Mouse (Mus musculus) kidney, postnatal 4 days (tissue): Measurements from ENCODE around the gene Gria2.

ENCODE experiments used
- DNase-seq, 2 experiments: peaks; one replicate each; pipeline ENCODE4 v3.0.0; 2021; ENCODE audit warnings: mixed read lengths in 2 of 2

Gria2 gene

DNA sequence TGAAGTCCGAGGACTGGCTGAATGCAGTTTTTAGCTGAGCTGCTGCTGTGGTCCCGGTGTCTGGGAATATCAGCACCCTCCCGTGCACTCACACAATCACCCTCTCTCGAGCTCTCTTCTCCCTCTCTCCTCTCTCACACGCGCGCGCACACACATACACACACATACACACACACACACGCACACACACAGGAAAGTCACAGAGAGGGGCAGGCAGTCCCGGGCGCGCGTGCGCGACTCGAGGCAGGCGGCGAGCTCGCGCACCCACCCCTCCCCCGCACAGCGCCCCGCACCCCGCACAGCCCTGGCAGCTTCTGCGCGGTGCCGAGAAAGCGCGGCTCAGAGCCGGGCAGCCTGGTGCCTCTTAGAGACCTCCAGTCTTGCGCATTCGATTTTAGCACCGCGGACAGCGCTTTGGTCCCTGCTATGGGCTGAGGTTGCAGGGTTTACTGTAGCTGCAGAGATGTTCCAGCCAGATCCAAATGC lies at the start of gene Gria2:
TSS of gene Gria2 (minus strand) at position 240 of the 486 bp plus-strand sequence.
- DNase-seq: peak; percentile 93 to 94

DNA sequence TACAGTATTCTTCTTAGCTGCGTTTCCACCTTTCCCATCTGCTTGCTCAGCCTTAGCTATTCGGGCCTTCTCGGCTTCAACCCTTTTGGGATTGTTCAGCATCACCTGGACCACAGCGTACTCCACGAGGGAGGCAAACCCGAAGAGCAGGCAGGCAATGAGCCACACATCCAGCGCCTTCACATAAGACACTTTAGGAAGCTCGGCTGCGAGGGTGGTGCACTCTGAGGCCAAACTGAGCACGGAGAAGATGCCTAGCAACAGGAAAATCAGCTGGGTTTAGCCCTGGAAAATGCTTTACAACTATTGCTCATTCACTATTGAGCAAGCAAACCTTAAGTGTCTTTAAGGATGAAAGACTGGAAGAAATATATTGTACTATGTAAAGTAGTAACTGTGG lies 48.3 kb upstream of the Gria2 start:
- DNase-seq: no peak

DNA sequence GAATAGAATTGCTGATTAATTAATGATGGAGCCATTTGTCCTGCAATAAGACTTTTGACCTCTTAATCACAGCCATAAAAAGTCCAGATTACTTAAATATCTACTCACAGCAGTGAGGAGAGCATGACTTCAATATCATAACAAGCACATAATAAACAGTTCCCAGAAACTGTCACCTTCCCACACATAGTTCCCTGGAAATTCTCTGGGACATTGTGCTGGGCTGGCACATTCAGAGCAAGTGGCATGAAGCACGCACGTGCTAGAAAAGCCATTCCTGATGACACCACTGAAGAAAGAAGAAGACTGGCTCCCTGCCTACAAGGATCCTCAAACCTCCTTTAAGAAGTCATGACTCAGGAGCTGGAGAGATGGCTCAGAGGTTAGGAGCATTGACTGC lies 43.0 kb upstream of the Gria2 start:
- no peak for DNase-seq

DNA sequence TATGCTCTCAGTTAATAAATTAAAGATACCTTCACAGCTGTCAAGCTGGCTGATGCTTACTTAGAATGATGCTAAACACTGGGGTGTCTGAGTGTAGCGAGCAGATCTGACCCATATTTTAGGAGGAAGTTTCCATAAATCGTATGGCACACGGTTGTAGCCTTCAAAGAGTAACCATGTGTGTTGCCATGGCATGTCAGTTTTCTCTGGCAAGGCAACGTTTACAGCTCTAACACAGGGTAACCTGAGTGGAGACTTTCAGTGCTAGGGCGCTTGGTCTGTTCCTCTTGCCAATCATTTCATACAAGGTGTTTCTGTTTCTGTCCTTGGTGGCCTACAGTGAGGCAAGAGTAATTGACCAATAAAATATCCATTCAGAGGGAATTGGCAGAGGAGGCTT lies 37.2 kb upstream of the Gria2 start:
- no peak for DNase-seq

DNA sequence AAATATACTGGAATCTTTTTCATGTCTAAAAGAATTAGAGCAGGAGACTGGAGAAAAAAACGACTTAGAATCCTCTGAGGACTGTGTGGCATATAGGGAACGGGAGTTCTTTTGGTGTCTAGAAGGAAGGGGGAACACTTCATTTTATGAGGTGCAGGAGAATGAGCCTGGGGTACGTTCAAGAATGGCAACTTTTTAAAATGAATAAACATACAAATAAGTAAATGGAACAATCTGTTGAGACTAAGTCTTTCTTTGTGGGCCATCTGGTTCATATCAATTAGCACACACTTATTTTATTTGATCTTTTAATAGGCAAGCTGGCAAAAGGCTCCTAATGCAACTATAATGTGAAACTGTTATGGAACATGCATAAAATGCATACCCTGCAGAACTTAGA lies 34.9 kb upstream of the Gria2 start:
- no peak for DNase-seq

DNA sequence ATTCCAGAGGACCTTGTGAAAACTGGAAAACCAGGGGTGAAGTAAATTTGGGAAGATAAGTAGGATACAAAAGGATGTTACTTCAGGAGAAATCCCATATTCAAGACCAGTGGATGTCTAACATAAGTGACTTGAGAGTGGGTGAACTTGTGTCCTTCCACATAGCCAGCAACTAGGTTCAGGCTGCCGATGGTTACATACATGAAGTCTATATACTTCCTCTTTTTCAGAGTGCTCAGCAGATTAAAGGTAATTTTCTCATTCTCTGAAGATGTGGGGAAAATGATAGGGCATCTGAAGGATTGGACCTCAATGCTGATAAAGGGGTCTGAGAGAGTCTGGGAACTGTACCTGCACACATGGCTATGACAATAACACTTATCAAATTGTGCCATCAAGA lies 21.3 kb upstream of the Gria2 start:
- DNase-seq: no peak

DNA sequence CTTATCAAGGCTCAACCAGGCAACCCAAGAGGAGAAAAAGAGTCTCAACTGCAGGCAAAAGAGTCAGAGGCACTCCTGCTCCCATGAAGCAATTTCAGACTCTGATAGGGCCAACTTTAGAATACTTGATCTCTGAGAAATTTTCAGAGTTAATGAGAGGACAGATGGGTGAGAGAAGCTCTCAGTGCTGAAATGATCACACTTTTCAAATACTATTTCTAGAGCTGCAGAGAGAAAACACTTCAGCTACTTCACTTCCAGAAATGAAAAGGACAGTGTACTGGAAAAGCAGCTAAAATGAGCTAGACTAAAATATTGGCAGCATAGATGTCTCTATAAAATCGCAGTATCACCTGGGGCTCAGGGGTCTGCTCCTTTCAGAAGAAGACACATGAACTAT lies 16.0 kb upstream of the Gria2 start:
- DNase-seq: no peak

DNA sequence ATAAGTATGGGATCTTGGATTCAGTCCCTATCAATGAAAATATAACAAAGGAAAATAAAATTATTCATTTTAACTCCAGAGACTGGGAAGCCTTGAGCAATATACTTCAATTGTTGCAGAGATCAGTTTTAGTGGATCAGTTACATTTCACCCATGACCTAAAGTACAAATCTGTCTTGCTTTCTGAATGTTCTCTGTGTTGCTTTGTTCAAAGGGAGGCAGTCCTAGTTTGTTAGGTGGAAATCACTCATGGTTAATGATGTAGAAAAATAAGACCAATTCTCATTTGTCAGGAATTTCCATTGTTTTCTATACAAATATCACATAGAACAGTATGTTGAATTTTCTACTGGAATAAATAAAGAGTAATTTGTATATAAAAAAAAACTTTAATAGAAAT lies 11.1 kb upstream of the Gria2 start:
- DNase-seq: no peak

DNA sequence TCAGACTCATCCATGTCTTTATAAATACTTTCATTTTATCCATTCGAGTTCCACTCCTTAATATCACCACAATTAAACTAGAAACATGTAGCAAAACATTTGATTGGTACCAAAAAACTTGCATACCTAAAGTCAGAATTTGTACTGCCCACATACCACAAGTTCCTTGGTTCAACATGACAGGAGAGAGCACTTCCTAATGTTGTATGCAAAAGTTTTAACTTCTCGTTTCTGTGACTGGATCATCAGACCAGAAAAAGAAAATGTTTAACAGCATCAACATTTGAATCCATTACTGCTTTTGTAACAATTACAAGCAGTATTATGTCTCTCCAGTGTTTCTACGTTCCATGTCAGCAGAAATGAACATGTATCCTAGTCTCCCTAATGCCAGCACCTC lies 9.6 kb upstream of the Gria2 start:
- no peak for DNase-seq

DNA sequence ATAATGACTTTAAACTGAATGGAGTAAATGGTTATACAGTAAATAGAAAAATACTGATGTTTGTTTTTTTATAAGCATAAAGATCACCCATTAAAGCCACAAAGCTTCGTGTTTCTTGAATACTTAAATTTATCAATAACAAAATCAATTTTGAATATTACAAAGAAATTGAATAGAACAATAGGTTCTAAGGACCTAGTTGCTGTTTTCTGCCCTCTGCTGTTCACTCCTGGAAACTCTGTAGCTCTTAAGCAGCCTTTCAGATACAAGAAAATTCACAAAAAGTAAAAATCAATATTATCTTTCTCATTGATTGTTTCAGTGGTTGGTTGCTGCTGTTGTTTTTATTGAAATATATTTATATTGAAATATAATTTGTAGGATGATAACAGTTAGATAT lies 2.7 kb upstream of the Gria2 start:
- DNase-seq: peak; percentile 6 to 14

DNA sequence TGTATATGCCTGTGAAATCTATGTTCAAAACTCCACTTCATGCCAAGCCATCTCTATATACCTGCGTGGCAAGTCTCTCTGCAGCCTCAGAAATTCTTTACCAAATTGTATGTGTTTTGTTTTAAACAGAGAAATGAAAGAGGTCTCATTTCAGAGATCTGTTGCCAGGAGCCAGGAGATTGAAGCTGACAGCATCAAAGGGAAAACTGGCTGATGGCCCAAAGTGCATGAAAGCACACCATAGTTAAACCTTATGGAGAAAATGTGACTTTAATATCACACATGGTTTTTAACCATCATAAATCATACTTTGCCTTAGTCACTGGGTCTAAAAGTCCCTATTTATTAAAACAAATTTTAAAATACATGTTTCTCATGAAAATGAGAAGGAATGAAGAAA lies 1.2 kb upstream of the Gria2 start:
- DNase-seq: no peak

DNA sequence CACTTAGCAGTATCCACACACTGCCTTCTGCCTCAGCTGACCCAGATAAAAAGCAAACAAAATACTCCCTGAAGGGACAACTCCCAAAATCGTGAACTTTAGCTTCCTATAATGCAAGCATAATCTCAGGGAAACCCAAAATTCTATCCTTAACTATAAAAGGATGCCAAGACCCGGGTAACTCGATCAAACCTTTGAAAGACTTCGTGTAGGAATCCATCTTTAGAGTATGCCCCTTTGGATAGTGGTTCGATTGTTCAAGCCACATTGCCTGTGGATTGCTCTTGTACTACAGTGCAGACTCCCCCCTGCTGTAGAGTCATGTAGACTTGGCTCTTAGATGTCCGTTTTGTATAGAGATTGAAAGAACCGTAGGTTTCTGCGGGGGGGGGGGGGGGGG lies 576 bp upstream of the Gria2 start:
- DNase-seq: no peak

DNA sequence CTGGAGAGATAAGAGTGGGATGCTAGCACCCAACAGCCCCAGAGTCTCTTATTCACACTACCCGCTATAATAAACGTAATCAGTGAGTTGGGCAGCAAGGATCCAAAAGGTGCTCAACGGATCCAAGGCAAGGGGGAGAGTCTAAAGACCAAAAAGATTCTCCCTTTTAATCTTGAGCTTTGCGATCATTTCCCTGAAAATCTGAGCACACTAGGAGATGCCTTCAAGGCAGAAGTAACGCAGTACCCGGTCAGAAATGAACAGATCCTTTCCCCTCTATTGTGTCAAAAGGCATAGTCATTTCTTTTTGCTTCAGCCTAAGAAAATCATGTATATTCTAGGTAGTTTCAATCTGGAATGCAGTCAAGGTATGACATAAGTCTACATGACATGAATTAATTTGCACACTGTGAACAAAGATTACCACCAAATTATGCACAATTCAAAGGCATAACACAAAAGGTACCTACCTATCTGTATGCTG lies 766 bp downstream of the Gria2 start:
- no peak for DNase-seq

DNA sequence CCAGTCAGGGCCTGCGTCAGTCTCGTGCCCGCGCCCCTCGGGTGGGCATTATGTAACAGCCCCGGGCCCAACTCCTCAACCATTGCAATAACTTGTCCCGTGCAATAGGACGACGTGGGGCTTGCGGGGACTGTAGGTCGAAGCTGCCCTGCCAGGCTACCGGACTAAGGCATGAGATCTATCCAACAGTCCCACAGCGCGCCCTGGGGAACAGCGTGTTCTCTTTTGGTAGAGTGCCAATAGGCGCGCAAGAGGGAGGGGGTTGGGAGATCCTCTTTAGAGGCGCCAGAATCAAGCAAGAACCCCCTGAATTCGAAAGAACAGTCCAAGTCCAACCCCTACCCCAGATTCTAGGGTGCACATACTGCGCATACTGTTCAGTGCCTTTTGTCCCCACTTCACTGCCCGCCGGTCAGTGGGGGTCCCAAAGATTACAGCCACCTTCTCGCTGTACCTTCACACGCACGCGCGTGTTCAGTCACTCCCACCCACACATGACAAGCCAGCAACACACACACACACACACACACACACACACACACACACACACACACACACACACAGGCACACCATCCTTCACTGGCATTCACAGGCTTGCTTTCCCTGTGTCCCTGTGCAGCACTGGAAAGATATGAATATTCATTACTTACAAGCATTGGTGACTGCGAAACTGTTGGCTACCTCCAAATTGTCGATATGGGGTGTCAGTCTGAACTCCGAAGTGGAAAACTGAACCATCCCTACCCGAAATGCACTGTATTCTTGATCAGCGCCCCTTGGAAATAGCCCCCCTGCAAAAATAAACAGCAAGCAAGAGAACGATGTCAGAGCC lies 1.4 kb downstream of the Gria2 start:
- DNase-seq: peak; percentile 16 to 28

DNA sequence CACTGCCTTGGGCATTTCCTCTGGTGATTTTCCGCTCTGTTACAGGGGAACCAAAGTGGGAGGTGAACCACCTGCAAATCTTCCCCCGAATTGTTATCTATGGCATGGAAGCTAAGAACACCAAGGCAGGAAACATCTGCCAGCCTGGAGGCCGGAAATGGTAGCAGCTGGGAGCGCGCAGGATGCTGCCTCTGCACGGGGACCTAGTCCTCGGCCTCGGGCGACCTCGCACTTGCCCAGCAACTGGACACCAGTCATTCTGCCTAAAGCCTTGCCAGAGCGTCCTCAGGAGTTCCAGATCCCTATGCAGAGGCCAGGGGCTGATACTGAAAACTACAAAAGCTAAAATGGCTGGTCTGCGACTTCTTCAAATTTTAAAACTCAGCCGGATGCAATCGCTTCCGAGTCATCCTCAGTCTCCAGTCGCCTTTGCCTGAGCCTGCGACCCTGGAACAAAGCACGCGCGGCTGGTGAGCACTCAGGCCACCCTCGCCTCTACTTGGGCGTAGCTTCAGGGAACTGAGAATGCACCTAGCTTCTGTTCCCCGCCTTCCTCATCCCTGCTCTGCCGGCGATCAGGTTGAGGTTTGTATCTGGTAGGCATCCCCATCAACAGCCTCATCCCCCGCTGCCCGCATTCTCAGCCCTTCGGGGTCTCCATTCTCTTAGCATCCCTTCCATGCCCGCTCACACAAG lies 2.2 kb downstream of the Gria2 start:
- DNase-seq: peak; percentile 33 to 57

DNA sequence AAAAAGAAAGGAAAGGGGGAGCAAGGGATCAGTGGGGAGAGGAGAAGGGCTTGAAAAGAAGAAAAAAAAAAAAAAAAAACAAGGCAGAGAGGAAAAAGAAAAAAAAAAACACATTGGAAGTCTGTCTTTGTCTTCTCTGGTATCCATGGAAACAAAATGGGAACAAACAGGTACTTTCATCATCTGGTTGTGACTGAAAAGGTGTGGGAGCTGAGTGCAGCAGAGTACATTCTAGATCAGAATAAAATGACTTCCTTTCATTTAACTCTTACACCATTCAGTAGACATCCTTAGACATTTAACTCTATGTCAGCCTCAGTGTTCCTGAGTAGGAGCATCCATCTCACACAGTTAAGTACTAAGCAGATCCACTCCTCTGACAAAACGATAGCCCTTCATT lies 4.7 kb downstream of the Gria2 start:
- no peak for DNase-seq

DNA sequence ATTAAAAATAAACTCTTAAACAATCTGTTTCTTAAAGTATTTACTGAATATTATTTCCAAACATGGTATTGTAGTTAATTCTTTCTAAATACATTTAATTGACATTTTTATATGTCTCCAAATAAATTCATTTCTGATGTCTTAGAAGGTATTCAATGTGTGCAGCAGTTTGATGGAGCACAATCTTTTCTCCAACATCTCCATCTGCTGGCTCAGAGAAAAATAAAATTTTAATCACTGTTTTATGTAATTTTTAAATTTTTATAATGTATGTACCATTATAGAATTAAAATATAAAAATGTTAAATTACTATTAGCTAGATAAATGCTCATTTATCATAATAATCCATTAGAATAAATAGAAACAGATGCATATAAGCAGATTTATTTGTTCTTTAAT lies 5.9 kb downstream of the Gria2 start:
- no peak for DNase-seq

DNA sequence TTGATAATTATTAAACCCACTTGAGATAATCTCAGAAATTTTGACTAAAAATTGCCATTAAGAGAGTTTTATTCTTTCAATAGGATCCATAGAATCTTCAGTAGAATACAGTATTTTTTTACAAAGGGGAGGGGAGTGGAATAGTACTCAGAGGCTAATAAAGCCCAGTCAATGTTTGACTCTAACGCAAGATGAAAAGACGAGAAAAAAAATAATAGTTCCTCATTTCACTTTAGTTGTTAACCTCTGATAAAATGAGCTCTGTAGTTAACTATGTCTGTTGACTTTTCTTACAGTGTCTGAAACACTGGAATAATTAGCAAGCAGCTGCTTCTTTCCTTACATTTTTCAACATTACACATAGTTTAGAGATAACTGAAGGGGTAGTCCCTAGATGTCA lies 7.4 kb downstream of the Gria2 start:
- DNase-seq: no peak

DNA sequence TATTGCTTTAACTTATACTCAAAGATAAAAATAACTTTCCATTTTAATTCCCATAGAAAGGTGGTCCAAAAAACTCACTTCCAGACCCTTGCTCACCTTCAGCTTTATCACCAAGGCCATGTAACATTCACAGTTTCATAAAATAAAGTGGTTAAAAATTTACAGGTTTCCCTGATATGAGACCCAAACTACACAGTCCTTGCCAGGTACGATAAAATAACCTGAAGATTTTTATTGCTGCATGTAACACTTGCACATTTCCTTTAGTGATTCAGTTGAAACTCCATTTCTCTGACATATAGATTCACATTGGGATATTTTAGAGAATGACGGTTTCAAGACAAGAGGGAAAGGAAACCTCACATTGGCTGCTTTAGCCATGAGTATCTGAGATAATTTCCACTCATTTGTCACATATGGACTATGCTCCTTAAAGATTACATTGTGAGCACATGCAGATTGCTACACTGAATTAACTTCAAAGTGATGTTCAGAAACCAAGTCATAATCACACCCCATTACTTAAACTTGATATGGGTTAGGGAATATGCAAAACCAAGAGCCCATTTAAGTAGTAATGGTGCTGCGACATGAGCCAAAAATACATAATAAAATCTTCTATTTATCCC lies 15.4 kb downstream of the Gria2 start:
- DNase-seq: no peak

DNA sequence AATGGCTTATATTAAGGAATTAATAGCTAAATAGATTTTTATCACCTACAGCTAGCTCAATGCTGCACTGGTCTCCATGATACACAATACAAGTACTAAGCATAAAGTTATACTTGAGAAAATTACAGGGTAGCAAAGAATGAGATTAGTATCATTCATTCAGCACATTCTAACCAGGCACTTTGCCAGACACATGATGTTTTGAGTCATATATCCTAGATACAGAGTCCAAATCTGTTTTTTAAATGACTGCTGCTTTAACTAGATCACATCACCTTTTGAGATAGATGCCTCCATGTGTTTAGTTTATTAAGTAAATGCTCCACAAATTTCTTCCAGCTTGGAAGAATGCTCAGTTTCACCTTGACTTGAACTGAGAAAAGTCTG lies 21.5 kb downstream of the Gria2 start:
- DNase-seq: no peak

DNA sequence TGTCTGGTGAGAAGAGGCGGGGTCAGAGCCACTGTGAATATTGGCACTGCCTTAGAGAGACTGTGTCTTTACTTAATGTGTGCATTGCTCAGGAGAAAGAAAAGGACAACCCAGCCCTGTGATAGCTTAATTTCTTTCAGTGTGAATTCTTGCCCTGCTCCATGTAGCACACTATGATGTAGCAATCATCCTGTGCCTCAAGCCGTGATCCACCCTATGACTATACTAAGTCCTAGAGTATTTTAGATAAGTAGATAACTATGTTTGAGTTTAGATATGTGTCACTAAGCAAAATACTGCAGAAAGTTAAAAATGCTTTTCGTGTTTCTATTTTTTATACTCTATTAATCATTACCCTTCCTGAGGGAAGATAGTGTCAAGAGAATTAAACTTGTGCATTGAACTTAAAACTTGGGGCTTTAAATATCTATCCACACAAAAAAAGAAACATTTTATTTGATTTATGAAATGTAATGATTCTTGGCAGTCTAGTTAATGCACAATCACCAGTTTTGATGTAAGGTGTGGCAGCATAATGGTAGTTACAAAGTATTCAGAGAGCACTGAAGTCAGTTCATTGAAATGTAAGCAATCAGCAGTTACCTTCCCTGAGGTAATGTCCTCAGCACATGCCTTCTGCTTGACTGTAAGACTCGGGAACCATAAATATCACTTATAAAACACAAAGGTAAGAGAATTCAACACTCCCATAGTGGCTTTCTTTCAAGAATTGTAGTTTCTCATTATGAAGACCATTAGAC lies 22.1 kb downstream of the Gria2 start:
- no peak for DNase-seq

DNA sequence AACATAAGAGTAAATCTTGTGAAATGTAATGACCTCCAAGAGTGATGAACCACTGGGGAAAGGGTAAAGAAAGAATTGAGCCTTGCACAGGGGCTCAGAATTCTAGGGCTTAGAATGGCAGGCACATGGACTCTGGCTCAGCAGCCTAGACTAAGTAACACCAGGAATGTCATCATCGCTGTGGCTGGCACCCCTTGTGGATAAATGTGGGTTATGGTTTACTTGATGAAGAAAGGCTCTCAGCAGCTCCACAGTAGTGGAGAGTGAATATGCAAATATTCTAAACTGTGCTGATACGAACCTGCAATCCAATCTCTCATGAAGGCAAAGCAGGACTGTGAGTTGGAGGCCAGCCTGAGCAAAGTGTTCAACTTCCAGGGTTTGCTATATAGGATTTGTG lies 26.0 kb downstream of the Gria2 start:
- no peak for DNase-seq

DNA sequence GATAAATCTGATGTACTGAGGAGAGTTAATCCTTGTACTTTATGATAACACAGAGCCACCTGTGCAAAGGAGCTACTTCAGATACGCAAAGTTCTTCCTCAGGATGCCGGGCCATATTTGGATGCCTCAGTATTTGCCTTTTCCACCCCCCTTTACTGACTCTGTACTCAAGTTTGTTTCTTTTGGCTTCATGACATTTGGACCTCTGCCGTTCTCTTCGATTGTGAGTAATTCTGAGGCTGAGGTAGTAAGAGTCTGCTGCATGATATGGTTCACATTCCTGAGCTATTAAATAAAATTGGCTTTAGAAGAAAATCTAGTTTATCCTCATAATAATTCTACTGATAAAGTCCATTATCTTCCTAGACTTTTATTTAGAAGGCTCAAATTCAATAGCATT lies 26.7 kb downstream of the Gria2 start:
- no peak for DNase-seq
